Mouse (Mus musculus) lung, postnatal 4 days (tissue): ENCODE results near the gene As3mt.
"Not testable (repeated sequence)": the region's sequence is repeated elsewhere in the genome, so short reads cannot be mapped to it uniquely, and the experiment has no call there.

ENCODE experiments used
- DNase-seq, 2 experiments: peaks; one replicate each; pipeline ENCODE4 v3.0.0; 2021

Gene As3mt

GRCm38 (mm10) chr19:46701156-46701555 lies 6.1 kb upstream of the As3mt start:
- DNase-seq = no peak

- DNase-seq = no peak
These were observed 1.3 kb upstream of the As3mt start for GRCm38 (mm10) chr19:46705779-46706495.

- no peak for DNase-seq
These were observed 540 bp upstream of the As3mt start for GRCm38 (mm10) chr19:46706540-46707295.

- DNase-seq = no peak
These were observed 3.4 kb downstream of the As3mt start for GRCm38 (mm10) chr19:46710614-46711013.

GRCm38 (mm10) chr19:46714234-46714633 lies 7.0 kb downstream of the As3mt start:
- DNase-seq = no peak

GRCm38 (mm10) chr19:46715016-46715415 lies 7.8 kb downstream of the As3mt start:
- no peak for DNase-seq

- DNase-seq = no peak
These were observed 10.9 kb downstream of the As3mt start for GRCm38 (mm10) chr19:46718150-46718549.

- DNase-seq = no peak
These were observed 17.2 kb downstream of the As3mt start for GRCm38 (mm10) chr19:46724411-46724810.

- no peak for DNase-seq
These were observed 18.9 kb downstream of the As3mt start for GRCm38 (mm10) chr19:46726142-46726541.

- no peak for DNase-seq
These were observed 20.0 kb downstream of the As3mt start for GRCm38 (mm10) chr19:46727140-46727736.

- DNase-seq = no peak
These were observed 20.8 kb downstream of the As3mt start for GRCm38 (mm10) chr19:46727945-46728540.

GRCm38 (mm10) chr19:46728909-46729308 lies 21.7 kb downstream of the As3mt start:
- DNase-seq = no peak

GRCm38 (mm10) chr19:46731351-46731750 lies 24.1 kb downstream of the As3mt start:
- no peak for DNase-seq

- DNase-seq = not testable (repeated sequence)
These were observed 25.4 kb downstream of the As3mt start for GRCm38 (mm10) chr19:46732673-46733072.

- no peak for DNase-seq
These were observed 26.4 kb downstream of the As3mt start for GRCm38 (mm10) chr19:46733626-46734025.

- no peak for DNase-seq
These were observed 28.0 kb downstream of the As3mt start for GRCm38 (mm10) chr19:46735241-46735640.

- DNase-seq = no peak
These were observed 29.8 kb downstream of the As3mt start for GRCm38 (mm10) chr19:46737106-46737505.

GRCm38 (mm10) chr19:46740341-46741008 lies 33.2 kb downstream of the As3mt start:
- DNase-seq = peak in 1 of 2 experiments; percentile 75

- no peak for DNase-seq
These were observed 34.3 kb downstream of the As3mt start for GRCm38 (mm10) chr19:46741574-46741973.

GRCm38 (mm10) chr19:46744681-46745080 lies 37.4 kb downstream of the As3mt start:
- DNase-seq = no peak

GRCm38 (mm10) chr19:46747799-46748198 lies 40.5 kb downstream of the As3mt start:
- no peak for DNase-seq

- DNase-seq = no peak
These were observed 45.0 kb downstream of the As3mt start for GRCm38 (mm10) chr19:46752235-46752634.

- peak; percentile 32 to 48 for DNase-seq
These were observed 47.8 kb downstream of the As3mt start for GRCm38 (mm10) chr19:46755066-46755465.
